Mouse (Mus musculus): ENCODE results near the gene Nfe2l2. TPM values are rescaled to one million over a fixed set of nuclear protein-coding genes. Genes with fewer than 3 reads are reported as not detected.

Nfe2l2 gene
- polyA plus RNA-seq, 1 experiment from 2014 or later: 58.3 TPM

GRCm38 (mm10) chr2:75692369-75692768 lies 12.1 kb downstream of the Nfe2l2 start:
- Histone ChIP-seq H3K4me2 (ENCODE audit: low read depth, low read length) (no peak overlapping the region), H3K9me3 (replicated peaks; ENCODE audit: control insufficient read depth, low read length) (no peaks in the 10 kb centered on the region), H3K27ac (ENCODE audit: low read length) (peak overlapping the region; percentile 36; the same call in 1 of the 2 replicates), H3K4me1 (ENCODE audit: control insufficient read depth, insufficient read depth, low read length) (peaks cover 63% of the 10 kb centered on the region), H3K9ac (ENCODE audit: low read length) (0 out of 2 replicates have a peak overlapping the region, but pooled peaks have one; percentile 3), H3K27me3 (ENCODE audit: control insufficient read depth, insufficient read depth, low read length) (no peaks in the 10 kb centered on the region), H3K4me3 (ENCODE audit: low read length) (no peak overlapping the region), H3K36me3 (ENCODE audit: control insufficient read depth, insufficient read depth) (no peaks in the 10 kb centered on the region)
- 73% methylated on average over 6 of the region's 6 CpGs for WGBS
- no peak for ATAC-seq (replicated peaks; ENCODE audit: extremely low read depth, insufficient read depth, low FRiP score)

- no peak overlapping the region for H3K4me3 ChIP-seq (ENCODE audit: low read length)
- no peak overlapping the region for H3K9ac ChIP-seq (ENCODE audit: low read length)
- 0 out of 2 replicates have a peak, but pooled peaks have one; percentile 24 for ATAC-seq (replicated peaks; ENCODE audit: extremely low read depth, insufficient read depth, low FRiP score)
- H3K27ac ChIP-seq (ENCODE audit: low read length): peak overlapping the region; percentile 41; the same call in 1 of the 2 replicates
- no peak overlapping the region; the same call in 1 of the 2 replicates for H3K4me2 ChIP-seq (ENCODE audit: low read depth, low read length)
- peaks cover 63% of the 10 kb centered on the region for H3K4me1 ChIP-seq (ENCODE audit: control insufficient read depth, insufficient read depth, low read length)
- no peaks in the 10 kb centered on the region for H3K9me3 ChIP-seq (replicated peaks; ENCODE audit: control insufficient read depth, low read length)
- no peaks in the 10 kb centered on the region for H3K36me3 ChIP-seq (ENCODE audit: control insufficient read depth, insufficient read depth)
- no peaks in the 10 kb centered on the region for H3K27me3 ChIP-seq (ENCODE audit: control insufficient read depth, insufficient read depth, low read length)
- WGBS: 52% methylated on average over 8 of the region's 8 CpGs
Observed at GRCm38 (mm10) chr2:75691316-75691715, 13.1 kb downstream of the Nfe2l2 start.

- H3K36me3 ChIP-seq (ENCODE audit: control insufficient read depth, insufficient read depth): no peaks in the 10 kb centered on the region
- no peak for ATAC-seq (replicated peaks; ENCODE audit: extremely low read depth, insufficient read depth, low FRiP score)
- H3K4me2 ChIP-seq (ENCODE audit: low read depth, low read length): no peak overlapping the region
- no peaks in the 10 kb centered on the region for H3K9me3 ChIP-seq (replicated peaks; ENCODE audit: control insufficient read depth, low read length)
- no peak overlapping the region for H3K27ac ChIP-seq (ENCODE audit: low read length)
- H3K9ac ChIP-seq (ENCODE audit: low read length): no peak overlapping the region
- WGBS: 76% methylated on average over 4 of the region's 4 CpGs
- H3K4me3 ChIP-seq (ENCODE audit: low read length): no peak overlapping the region
- no peaks in the 10 kb centered on the region for H3K27me3 ChIP-seq (ENCODE audit: control insufficient read depth, insufficient read depth, low read length)
- peaks cover 62% of the 10 kb centered on the region for H3K4me1 ChIP-seq (ENCODE audit: control insufficient read depth, insufficient read depth, low read length)
Observed at GRCm38 (mm10) chr2:75690656-75691055, 13.8 kb downstream of the Nfe2l2 start.

- H3K9me3 ChIP-seq (replicated peaks; ENCODE audit: control insufficient read depth, low read length): no peaks in the 10 kb centered on the region
- no peaks in the 10 kb centered on the region for H3K27me3 ChIP-seq (ENCODE audit: control insufficient read depth, insufficient read depth, low read length)
- H3K4me1 ChIP-seq (ENCODE audit: control insufficient read depth, insufficient read depth, low read length): peaks cover 67% of the 10 kb centered on the region
- H3K4me2 ChIP-seq (ENCODE audit: low read depth, low read length): no peak overlapping the region
- H3K9ac ChIP-seq (ENCODE audit: low read length): no peak overlapping the region
- H3K27ac ChIP-seq (ENCODE audit: low read length): peak overlapping the region; percentile 23
- ATAC-seq (replicated peaks; ENCODE audit: extremely low read depth, insufficient read depth, low FRiP score): 0 out of 2 replicates have a peak, but pooled peaks have one; percentile 25
- no peak overlapping the region for H3K4me3 ChIP-seq (ENCODE audit: low read length)
- WGBS: 71% methylated on average over 10 of the region's 10 CpGs
- no peaks in the 10 kb centered on the region for H3K36me3 ChIP-seq (ENCODE audit: control insufficient read depth, insufficient read depth)
Observed at GRCm38 (mm10) chr2:75689482-75690158, 14.8 kb downstream of the Nfe2l2 start.

GRCm38 (mm10) chr2:75688901-75689300 lies 15.5 kb downstream of the Nfe2l2 start:
- H3K4me1 ChIP-seq (ENCODE audit: control insufficient read depth, insufficient read depth, low read length): peaks cover 74% of the 10 kb centered on the region
- WGBS: 83% methylated on average over 1 of the region's 1 CpGs
- H3K9me3 ChIP-seq (replicated peaks; ENCODE audit: control insufficient read depth, low read length): no peaks in the 10 kb centered on the region
- no peak overlapping the region for H3K4me2 ChIP-seq (ENCODE audit: low read depth, low read length)
- H3K27me3 ChIP-seq (ENCODE audit: control insufficient read depth, insufficient read depth, low read length): no peaks in the 10 kb centered on the region
- H3K9ac ChIP-seq (ENCODE audit: low read length): no peak overlapping the region
- peak overlapping the region; percentile 23 for H3K27ac ChIP-seq (ENCODE audit: low read length)
- H3K36me3 ChIP-seq (ENCODE audit: control insufficient read depth, insufficient read depth): no peaks in the 10 kb centered on the region
- ATAC-seq (replicated peaks; ENCODE audit: extremely low read depth, insufficient read depth, low FRiP score): no peak
- no peak overlapping the region for H3K4me3 ChIP-seq (ENCODE audit: low read length)

GRCm38 (mm10) chr2:75687040-75687749 lies 17.2 kb downstream of the Nfe2l2 start:
- Histone ChIP-seq H3K4me2 (ENCODE audit: low read depth, low read length) (no peak overlapping the region), H3K27ac (ENCODE audit: low read length) (peak overlapping the region; percentile 21; the same call in 1 of the 2 replicates), H3K36me3 (ENCODE audit: control insufficient read depth, insufficient read depth) (no peaks in the 10 kb centered on the region), H3K27me3 (ENCODE audit: control insufficient read depth, insufficient read depth, low read length) (no peaks in the 10 kb centered on the region), H3K9ac (ENCODE audit: low read length) (0 out of 2 replicates have a peak overlapping the region, but pooled peaks have one; percentile 42), H3K4me3 (ENCODE audit: low read length) (no peak overlapping the region), H3K4me1 (ENCODE audit: control insufficient read depth, insufficient read depth, low read length) (peaks cover 67% of the 10 kb centered on the region), H3K9me3 (replicated peaks; ENCODE audit: control insufficient read depth, low read length) (no peaks in the 10 kb centered on the region)
- 80% methylated on average over 10 of the region's 10 CpGs for WGBS
- no peak for ATAC-seq (replicated peaks; ENCODE audit: extremely low read depth, insufficient read depth, low FRiP score)

GRCm38 (mm10) chr2:75685458-75685861 lies 19.0 kb downstream of the Nfe2l2 start:
- 55% methylated on average over 6 of the region's 6 CpGs for WGBS
- peaks cover 70% of the 10 kb centered on the region for H3K4me1 ChIP-seq (ENCODE audit: control insufficient read depth, insufficient read depth, low read length)
- H3K27ac ChIP-seq (ENCODE audit: low read length): peak overlapping the region; percentile 57

GRCm38 (mm10) chr2:75684526-75684925 lies 19.9 kb downstream of the Nfe2l2 start:
- H3K9me3 ChIP-seq (replicated peaks; ENCODE audit: control insufficient read depth, low read length): no peaks in the 10 kb centered on the region
- no peak for ATAC-seq (replicated peaks; ENCODE audit: extremely low read depth, insufficient read depth, low FRiP score)
- no peak overlapping the region for H3K9ac ChIP-seq (ENCODE audit: low read length)
- 83% methylated on average over 3 of the region's 3 CpGs for WGBS
- no peak overlapping the region for H3K4me2 ChIP-seq (ENCODE audit: low read depth, low read length)
- H3K4me1 ChIP-seq (ENCODE audit: control insufficient read depth, insufficient read depth, low read length): peaks cover 64% of the 10 kb centered on the region
- H3K27me3 ChIP-seq (ENCODE audit: control insufficient read depth, insufficient read depth, low read length): no peaks in the 10 kb centered on the region
- no peak overlapping the region for H3K4me3 ChIP-seq (ENCODE audit: low read length)
- H3K36me3 ChIP-seq (ENCODE audit: control insufficient read depth, insufficient read depth): no peaks in the 10 kb centered on the region
- H3K27ac ChIP-seq (ENCODE audit: low read length): no peak overlapping the region

More at GRCm38 (mm10) chr2:75685458-75685861, 19.0 kb downstream of the Nfe2l2 start:
- ATAC-seq (replicated peaks; ENCODE audit: extremely low read depth, insufficient read depth, low FRiP score): no peak
- H3K9me3 ChIP-seq (replicated peaks; ENCODE audit: control insufficient read depth, low read length): no peaks in the 10 kb centered on the region
- no peak overlapping the region for H3K4me3 ChIP-seq (ENCODE audit: low read length)
- H3K27me3 ChIP-seq (ENCODE audit: control insufficient read depth, insufficient read depth, low read length): no peaks in the 10 kb centered on the region
- no peaks in the 10 kb centered on the region for H3K36me3 ChIP-seq (ENCODE audit: control insufficient read depth, insufficient read depth)
- no peak overlapping the region for H3K4me2 ChIP-seq (ENCODE audit: low read depth, low read length)
- 0 out of 2 replicates have a peak overlapping the region, but pooled peaks have one; percentile 15 for H3K9ac ChIP-seq (ENCODE audit: low read length)

All from heart, embryonic 16.5 days (tissue).